Comparison of ENCODE assay signal across 18 mouse cellular contexts in genomic region chr2:172290474-172290873, GRCm38 (mm10). TPM values are rescaled to one million over a fixed set of nuclear protein-coding genes. Genes with fewer than 3 reads are reported as not detected.
DNase-seq lines count a peak whose midpoint lies in the region; ATAC-seq lines count a peak whose summit lies in the region.
"Had no signal": no experiment of that assay in that cellular context is flagged by ENCODE, and none has a peak within 500 bp of the region (broad histone marks: within the 10 kb centered on the region; RNA-seq: fewer than 3 reads in every experiment).

No protein-coding gene starts in this region.

- no peaks in the 10 kb centered on the region for H3K36me3 ChIP-seq in heart, embryonic 13.5 days
- no peaks in the 10 kb centered on the region for H3K36me3 ChIP-seq in hindbrain, embryonic 13.5 days
- no peaks in the 10 kb centered on the region for H3K36me3 ChIP-seq in midbrain, embryonic 11.5 days (ENCODE audit: control insufficient read depth, insufficient read depth, low read length)
- H3K36me3 ChIP-seq: G1E; limb, embryonic 13.5 days; midbrain, embryonic 15.5 days had no signal

- H3K9ac ChIP-seq in heart, embryonic 13.5 days: no peak overlapping the region
- H3K9ac ChIP-seq in hindbrain, embryonic 13.5 days: no peak overlapping the region
- H3K9ac ChIP-seq in midbrain, embryonic 11.5 days (ENCODE audit: low read length): no peak overlapping the region
- H3K9ac ChIP-seq: limb, embryonic 13.5 days; midbrain, embryonic 15.5 days had no signal

- no peaks in the 10 kb centered on the region for H3K9me3 ChIP-seq in heart, embryonic 13.5 days
- H3K9me3 ChIP-seq in hindbrain, embryonic 13.5 days: no peaks in the 10 kb centered on the region
- H3K9me3 ChIP-seq in midbrain, embryonic 11.5 days (ENCODE audit: control insufficient read depth, low read length): no peaks in the 10 kb centered on the region
- H3K9me3 ChIP-seq: limb, embryonic 13.5 days; midbrain, embryonic 15.5 days had no signal

- peak overlapping the region; percentile 55; the same call in 1 of the 2 replicates for H3K27ac ChIP-seq in heart, embryonic 13.5 days (replicated peaks)
- H3K27ac ChIP-seq in hindbrain, embryonic 13.5 days: no peak overlapping the region
- H3K27ac ChIP-seq in midbrain, embryonic 11.5 days (ENCODE audit: low read depth, low read length): no peak overlapping the region
- H3K27ac ChIP-seq: left cerebral cortex, adult 2 months; limb, embryonic 13.5 days; midbrain, embryonic 15.5 days had no signal

- peak; percentile 64; the same call in 1 of the 2 replicates for ATAC-seq in heart, embryonic 13.5 days (ENCODE audit: extremely low read depth, insufficient number of reproducible peaks, low FRiP score, low TSS enrichment)
- peak; percentile 73 for ATAC-seq in erythroid progenitor cell, adult 5-6 weeks (replicated peaks; ENCODE audit: low FRiP score, poor library complexity, severe bottlenecking)
- peak; percentile 72 for ATAC-seq in megakaryocyte progenitor cell, adult 5-6 weeks (replicated peaks; ENCODE audit: poor library complexity)
- ATAC-seq in hindbrain, embryonic 13.5 days (ENCODE audit: low FRiP score): no peak
- no peak for ATAC-seq in midbrain, embryonic 11.5 days (ENCODE audit: low FRiP score)
- ATAC-seq: midbrain, embryonic 15.5 days had no signal

- DNase-seq in heart, adult 9 months (ENCODE audit: low spot score in 2 of 2): no peak
- peak; percentile 89 for DNase-seq in MEL-GATA-1-ER (ENCODE audit: extremely low read depth, low read depth)
- DNase-seq in thymus, adult 18-20 months: no peak
- DNase-seq in midbrain, embryonic 11.5 days (ENCODE audit: low spot score, missing footprints): no peak
- DNase-seq: cerebellum, adult 2 months; heart, adult 11 months; kidney, adult 18-20 months had no signal

- peak overlapping the region; percentile 28 for H3K4me2 ChIP-seq in heart, embryonic 13.5 days
- H3K4me2 ChIP-seq in hindbrain, embryonic 13.5 days: no peak overlapping the region
- H3K4me2 ChIP-seq in midbrain, embryonic 11.5 days: no peak overlapping the region
- H3K4me2 ChIP-seq: limb, embryonic 13.5 days; midbrain, embryonic 15.5 days had no signal

- 0 out of 2 replicates have a peak overlapping the region, but pooled peaks have one; percentile 5 for H3K4me3 ChIP-seq in heart, embryonic 13.5 days
- H3K4me3 ChIP-seq in hindbrain, embryonic 13.5 days: no peak overlapping the region
- H3K4me3 ChIP-seq in midbrain, embryonic 11.5 days (ENCODE audit: low read depth, low read length): no peak overlapping the region
- H3K4me3 ChIP-seq: left cerebral cortex, adult 2 months; limb, embryonic 13.5 days; midbrain, embryonic 15.5 days had no signal

- H3K27me3 ChIP-seq in heart, embryonic 13.5 days (replicated peaks): no peaks in the 10 kb centered on the region
- no peaks in the 10 kb centered on the region for H3K27me3 ChIP-seq in hindbrain, embryonic 13.5 days
- no peaks in the 10 kb centered on the region for H3K27me3 ChIP-seq in midbrain, embryonic 11.5 days (ENCODE audit: control insufficient read depth, insufficient read depth, low read length)
- H3K27me3 ChIP-seq: limb, embryonic 13.5 days; midbrain, embryonic 15.5 days had no signal

- WGBS in heart, embryonic 13.5 days: 57% methylated on average over 11 of the region's 11 CpGs
- 84% methylated on average over 11 of the region's 11 CpGs for WGBS in hindbrain, embryonic 13.5 days
- 83% methylated on average over 11 of the region's 11 CpGs for WGBS in midbrain, embryonic 11.5 days

- H3K4me1 ChIP-seq in heart, embryonic 13.5 days: peaks cover 7% of the 10 kb centered on the region; the same call in 1 of the 2 replicates
- H3K4me1 ChIP-seq in hindbrain, embryonic 13.5 days (replicated peaks): peaks cover 13% of the 10 kb centered on the region; the same call in 1 of the 2 replicates
- H3K4me1 ChIP-seq in midbrain, embryonic 11.5 days (ENCODE audit: control insufficient read depth, insufficient read depth, low read length): peaks cover 6% of the 10 kb centered on the region; the same call in 1 of the 2 replicates

RNA-seq across cellular contexts. Expression of gene Mc3r, which starts 42.2 kb away (rescaled TPM):
- polyA plus RNA-seq in heart, embryonic 13.5 days (2015; fragmentation: Nextera tagmentation; extraction: Ambion mirVana): not detected in 2 replicates
- total RNA-seq in erythroid progenitor cell, adult 5-6 weeks (2015; ENCODE audit: low replicate concordance): not detected in 2 replicates
- not detected in 2 replicates for total RNA-seq in erythroid progenitor cell, adult 5-6 weeks (2017; ENCODE audit: low replicate concordance)
- not detected in 2 replicates for total RNA-seq in megakaryocyte progenitor cell, adult 5-6 weeks (2015)
- total RNA-seq in megakaryocyte progenitor cell, adult 5-6 weeks (2017): not detected in 2 replicates
- 0.06 TPM in 2 replicates for polyA plus RNA-seq in hindbrain, embryonic 13.5 days (2015; fragmentation: Nextera tagmentation; extraction: Ambion mirVana)
- polyA plus RNA-seq in midbrain, embryonic 11.5 days (2014; fragmentation: Nextera tagmentation; extraction: Ambion mirVana): 0.06 TPM in 1 of 2 replicates, not detected in the other
- total RNA-seq: adrenal gland, postnatal 4 days; hematopoietic stem cell, adult 5-6 weeks had no signal
- polyA plus RNA-seq: G1E; large intestine, adult 2 months had no signal

RNA-seq across cellular contexts. Expression of gene Fam210b, which starts 54.9 kb away (rescaled TPM):
- 17.4 and 19.2 TPM in 2 replicates for polyA plus RNA-seq in heart, embryonic 13.5 days (2015; fragmentation: Nextera tagmentation; extraction: Ambion mirVana)
- total RNA-seq in erythroid progenitor cell, adult 5-6 weeks (2015; ENCODE audit: low replicate concordance): 93.3 and 105 TPM in 2 replicates
- 66.6 and 77.2 TPM in 2 replicates for total RNA-seq in erythroid progenitor cell, adult 5-6 weeks (2017; ENCODE audit: low replicate concordance)
- 3.5 and 4.1 TPM in 2 replicates for total RNA-seq in megakaryocyte progenitor cell, adult 5-6 weeks (2015)
- total RNA-seq in megakaryocyte progenitor cell, adult 5-6 weeks (2017): 2.2 and 2.4 TPM in 2 replicates
- 25.8 and 27.1 TPM in 2 replicates for polyA plus RNA-seq in hindbrain, embryonic 13.5 days (2015; fragmentation: Nextera tagmentation; extraction: Ambion mirVana)
- 32.2 and 33.0 TPM in 2 replicates for polyA plus RNA-seq in midbrain, embryonic 11.5 days (2014; fragmentation: Nextera tagmentation; extraction: Ambion mirVana)

Comparison
In these comparisons a context has a peak if more than half of its experiments do, and no peak if none do; other contexts are left out.
1. ATAC-seq: peak in heart, embryonic 13.5 days (single experiment), erythroid progenitor cell, adult 5-6 weeks (single experiment) and megakaryocyte progenitor cell, adult 5-6 weeks (single experiment); none in hindbrain, embryonic 13.5 days (single experiment) and midbrain, embryonic 11.5 days (single experiment).